Mouse (Mus musculus) embryonic facial prominence, embryonic 11.5 days (tissue): ENCODE results near the gene Aym1. TPM values are rescaled to one million over a fixed set of nuclear protein-coding genes. Genes with fewer than 3 reads are reported as not detected.

Source experiments
- ATAC-seq: fragments of 200-750 bp; cut with Nextera tagmentation; replicated peaks from 2 replicates; pipeline ENCODE4 v1.8.0; 2017; ENCODE audit warnings: low read depth; ENCODE audit not compliant: insufficient number of reproducible peaks, low FRiP score, low TSS enrichment
- DNase-seq: peaks from one replicate; pipeline ENCODE4 v3.0.0-alpha.2; 2015; ENCODE audit warnings: low spot score
- H3K27ac ChIP-seq: fragments of 300-500 bp; sonication (generic); replicated peaks from 2 replicates; pipeline ENCODE4 v1.5.1; 2014; ENCODE audit warnings: mild to moderate bottlenecking, low read depth, low read length, control low read depth
- H3K27me3 ChIP-seq: fragments of 300-500 bp; sonication (generic); 2 replicates; pipeline ENCODE4 v1.6.1; 2014; ENCODE audit warnings: mild to moderate bottlenecking, low read length, moderate library complexity, mixed read lengths; ENCODE audit not compliant: control insufficient read depth, insufficient read depth
- H3K36me3 ChIP-seq: fragments of 300-500 bp; sonication (generic); replicated peaks from 2 replicates; pipeline ENCODE4 v1.6.1; 2014; ENCODE audit warnings: low read depth, mild to moderate bottlenecking, low read length, moderate library complexity, mixed read lengths; ENCODE audit not compliant: control insufficient read depth, insufficient read depth
- H3K4me1 ChIP-seq: fragments of 300-500 bp; sonication (generic); 2 replicates; pipeline ENCODE4 v1.6.1; 2014; ENCODE audit warnings: low read length, mixed read lengths; ENCODE audit not compliant: control insufficient read depth, insufficient read depth
- H3K4me2 ChIP-seq: fragments of 300-500 bp; sonication (generic); 2 replicates; pipeline ENCODE4 v1.6.1; 2014; ENCODE audit warnings: low read depth, mild to moderate bottlenecking, control low read depth, low read length, moderate library complexity
- H3K4me3 ChIP-seq: fragments of 300-500 bp; sonication (generic); 2 replicates; pipeline ENCODE4 v1.5.1; 2014; ENCODE audit warnings: low read depth, low read length, control low read depth
- H3K9ac ChIP-seq: fragments of 300-500 bp; sonication (generic); replicated peaks from 2 replicates; pipeline ENCODE4 v1.6.1; 2014; ENCODE audit warnings: mild to moderate bottlenecking, control low read depth, low read length
- H3K9me3 ChIP-seq: fragments of 300-500 bp; sonication (generic); replicated peaks from 2 replicates; pipeline ENCODE4 v1.6.1; 2016; ENCODE audit warnings: mild to moderate bottlenecking, low read length, inconsistent platforms, mixed read lengths; ENCODE audit not compliant: control insufficient read depth
- WGBS: fragments of 180-500 bp; shearing (Covaris S2); extraction: QIAGEN DNeasy Blood & Tissue Kit; methylation state at CpG from one replicate; pipeline ENCODE4 v1.1.7; 2014; 5-methylcytosine and 5-hydroxymethylcytosine counted together
- polyA plus RNA-seq: library from polyadenylated mRNA; unstranded; fragments of >200 nt; fragmentation: Nextera tagmentation; extraction: Ambion mirVana; gene quantifications from 2 replicates; pipeline ENCODE4 v1.2.1, GENCODE M21; 2014

Aym1 gene
- not detected in 2 replicates for polyA plus RNA-seq

- no peak within 1 kb of the TSS for H3K4me3 ChIP-seq
- H3K27ac ChIP-seq: no peak within 1 kb of the TSS
- no peaks in the 10 kb centered on the region for H3K9me3 ChIP-seq
- DNase-seq (no peak), ATAC-seq (no peak)
- H3K27me3 ChIP-seq: no peaks in the 10 kb centered on the region
- H3K9ac ChIP-seq: no peak within 1 kb of the TSS
- peaks cover 3% of the 10 kb centered on the region; the same call in 1 of the 2 replicates for H3K4me1 ChIP-seq
- H3K4me2 ChIP-seq: no peak within 1 kb of the TSS
- H3K36me3 ChIP-seq: no peaks in the 10 kb centered on the region
- WGBS: 28% methylated on average over 4 of the region's 6 CpGs
Measured at GRCm38 (mm10) chr5:113357186-113357585, at the start of gene Aym1. Gene Aym1, plus strand, starts transcription at chr5:113357294.

DNA sequence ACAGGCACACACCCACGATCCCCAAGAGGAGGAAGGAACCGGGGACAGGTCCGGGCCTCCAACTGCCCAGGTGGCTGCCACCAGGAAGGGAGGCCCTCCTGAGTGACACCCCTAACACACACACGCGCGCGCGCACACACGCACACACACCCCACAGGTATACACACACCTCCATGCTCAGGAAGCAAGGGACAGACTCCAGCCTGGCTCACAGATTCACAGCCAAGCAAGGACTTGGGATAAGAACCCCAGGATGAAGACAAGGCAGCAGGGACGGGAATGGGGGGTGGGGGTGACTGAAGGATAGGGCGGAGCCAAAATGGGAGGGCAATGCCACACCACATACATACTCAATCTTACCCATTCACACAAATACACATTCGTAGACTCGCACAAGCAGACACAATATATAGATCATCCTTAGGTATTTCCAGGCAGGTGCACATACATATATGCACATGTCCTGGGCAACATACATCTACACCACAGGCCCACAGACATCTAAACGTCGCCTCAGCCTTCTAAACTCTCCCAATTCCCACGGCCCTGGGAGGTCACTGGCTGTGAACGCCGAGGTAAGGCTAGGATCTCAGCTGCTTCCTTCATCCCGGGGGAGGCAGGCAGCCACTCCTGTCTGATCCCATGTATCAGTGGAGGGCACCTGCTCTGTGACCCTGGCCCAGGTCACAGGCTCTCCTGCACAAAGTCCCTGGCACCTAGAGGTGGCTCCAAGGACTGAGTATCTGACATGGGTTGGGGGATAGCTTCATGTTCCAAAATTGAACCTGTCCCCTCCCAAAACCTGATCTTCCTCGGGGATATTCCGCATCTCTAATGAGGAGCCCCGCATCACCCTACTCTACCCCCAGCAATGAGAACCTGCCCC, 47.4 kb upstream of the Aym1 start:
- H3K9ac ChIP-seq: no peak overlapping the region
- H3K4me3 ChIP-seq: peak overlapping the region; percentile 53

GRCm38 (mm10) chr5:113310377-113311003, 46.6 kb upstream of the Aym1 start, which contains the start of gene Sgsm1:
Gene Sgsm1, minus strand, starts transcription at chr5:113310786.
- Histone ChIP-seq H3K4me1 (no peaks in the 10 kb centered on the region; the same call in none of the 2 replicates), H3K36me3 (no peaks in the 10 kb centered on the region), H3K9ac (peak within 1 kb of the TSS; percentile 53), H3K4me2 (peak within 1 kb of the TSS; percentile 88), H3K4me3 (peak within 1 kb of the TSS; percentile 53), H3K9me3 (no peaks in the 10 kb centered on the region), H3K27ac (no peak within 1 kb of the TSS), H3K27me3 (0 out of 2 replicates have a peak, but pooled peaks cover 3% of the 10 kb centered on the region)
- ATAC-seq: peak; percentile 53
- WGBS: 2% methylated on average over 48 of the region's 53 CpGs
- DNase-seq: peak; percentile 87

More for the DNA sequence above, 47.4 kb upstream of the Aym1 start:
- no peaks in the 10 kb centered on the region; the same call in none of the 2 replicates for H3K4me1 ChIP-seq
- ATAC-seq (no peak), DNase-seq (no peak)
- WGBS: 61% methylated on average over 22 of the region's 22 CpGs
- H3K27me3 ChIP-seq: 0 out of 2 replicates have a peak, but pooled peaks cover 3% of the 10 kb centered on the region
- H3K9me3 ChIP-seq: no peaks in the 10 kb centered on the region
- no peaks in the 10 kb centered on the region for H3K36me3 ChIP-seq
- H3K27ac ChIP-seq: no peak overlapping the region
- H3K4me2 ChIP-seq: peak overlapping the region; percentile 88

DNA sequence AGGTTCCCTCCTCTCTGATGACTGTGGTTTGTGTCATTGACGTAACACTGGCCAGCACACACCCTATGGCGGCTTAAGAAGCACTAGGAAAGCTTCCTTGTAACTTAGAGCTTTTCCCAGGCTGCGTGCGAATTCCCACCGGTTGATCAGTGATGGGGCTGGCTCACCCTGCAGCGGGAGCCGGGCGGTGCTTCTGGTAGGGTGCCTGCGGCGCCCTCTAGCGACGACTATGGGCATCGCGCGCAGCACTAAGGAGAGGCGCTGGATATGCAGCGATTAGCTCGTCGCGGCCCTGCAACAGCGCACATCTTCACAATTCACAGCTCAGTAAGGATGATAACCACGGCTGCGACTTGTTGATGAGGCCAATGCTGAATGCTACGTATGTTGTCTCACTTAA, 43.1 kb upstream of the Aym1 start:
- Histone ChIP-seq H3K27me3 (peaks cover 3% of the 10 kb centered on the region; the same call in 1 of the 2 replicates), H3K4me3 (no peak overlapping the region), H3K4me2 (no peak overlapping the region; the same call in 1 of the 2 replicates), H3K9me3 (no peaks in the 10 kb centered on the region), H3K36me3 (no peaks in the 10 kb centered on the region), H3K4me1 (no peaks in the 10 kb centered on the region), H3K27ac (no peak overlapping the region), H3K9ac (no peak overlapping the region)
- WGBS: 1% methylated on average over 24 of the region's 24 CpGs
- peak; percentile 86 for DNase-seq
- no peak for ATAC-seq

DNA sequence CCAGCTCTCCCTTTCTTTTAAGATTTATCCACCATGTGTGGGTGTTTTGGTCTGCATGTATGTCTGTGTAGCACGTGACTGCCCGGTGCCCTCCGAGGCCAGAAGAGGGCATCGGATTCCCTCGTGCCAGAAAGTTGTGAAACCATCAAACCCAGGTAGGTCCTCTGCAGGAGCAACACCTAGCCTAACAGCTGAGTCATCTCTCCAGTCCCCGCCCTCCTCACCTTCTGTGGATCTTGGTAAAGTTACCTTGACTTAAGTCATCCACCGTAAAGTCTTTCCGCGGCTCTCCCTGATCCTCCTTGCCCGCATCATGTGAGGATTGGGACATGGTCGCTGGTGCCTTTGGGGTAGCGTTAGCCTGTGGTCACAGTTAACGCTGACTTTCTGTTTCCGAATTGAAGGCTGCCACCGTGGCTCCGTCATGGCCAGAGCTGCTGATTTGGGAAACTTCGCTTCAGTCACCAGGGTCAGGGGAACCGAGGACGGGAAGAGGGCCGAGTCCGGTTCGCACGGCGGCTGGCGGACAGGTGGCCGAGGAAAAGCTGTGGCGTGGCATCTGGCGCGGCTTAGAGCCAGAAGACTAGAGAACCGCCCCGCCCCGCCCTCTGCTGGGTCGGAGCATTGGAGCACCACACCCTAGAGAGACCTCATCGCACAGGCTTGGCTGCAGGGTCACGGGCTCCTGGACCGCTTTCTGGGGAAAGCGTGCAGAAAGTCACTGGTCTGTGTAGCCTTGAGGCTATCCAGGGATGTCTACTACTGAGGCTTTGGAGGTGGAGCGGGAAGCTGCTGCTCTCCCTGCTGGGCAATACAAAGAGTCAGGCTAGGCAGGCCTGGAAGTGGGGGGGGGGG, 33.1 kb upstream of the Aym1 start:
- peak; percentile 62 for DNase-seq
- H3K4me3 ChIP-seq: peak overlapping the region; percentile 17; the same call in 1 of the 2 replicates
- no peak; the same call in 1 of the 2 replicates for ATAC-seq
- 3% methylated on average over 38 of the region's 38 CpGs for WGBS
- no peaks in the 10 kb centered on the region for H3K36me3 ChIP-seq
- H3K4me2 ChIP-seq: peak overlapping the region; percentile 44
- no peaks in the 10 kb centered on the region for H3K9me3 ChIP-seq
- H3K4me1 ChIP-seq: peaks cover 4% of the 10 kb centered on the region; the same call in 1 of the 2 replicates
- H3K27ac ChIP-seq: no peak overlapping the region
- peaks cover 17% of the 10 kb centered on the region for H3K27me3 ChIP-seq
- no peak overlapping the region for H3K9ac ChIP-seq

- WGBS: 93% methylated on average over 8 of the region's 8 CpGs
- H3K27me3 ChIP-seq: peaks cover 21% of the 10 kb centered on the region
Measured at GRCm38 (mm10) chr5:113329463-113329862, 27.6 kb upstream of the Aym1 start.

DNA sequence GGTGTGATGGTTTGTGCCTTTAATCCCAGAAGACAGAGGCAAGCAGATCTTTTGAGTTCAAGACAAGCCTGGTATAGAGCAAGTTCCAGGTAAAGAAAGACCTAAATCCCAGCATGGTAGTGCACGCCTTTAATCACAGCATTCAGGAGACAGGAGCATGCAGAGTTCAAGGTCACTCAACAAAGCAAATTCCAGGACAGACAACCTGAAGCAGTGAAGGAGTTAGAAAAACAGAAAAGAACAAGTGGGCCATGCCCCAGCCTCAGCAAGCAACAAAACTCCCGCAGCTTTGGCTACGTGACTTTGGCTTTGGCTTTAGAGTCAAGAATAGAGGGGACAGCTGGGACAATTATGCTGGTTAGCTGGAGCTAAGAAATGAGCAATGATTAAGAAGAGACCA, 26.9 kb upstream of the Aym1 start:
- H3K4me3 ChIP-seq: no peak overlapping the region
- H3K9ac ChIP-seq: no peak overlapping the region
- H3K9me3 ChIP-seq: no peaks in the 10 kb centered on the region
- no peak for DNase-seq
- H3K27me3 ChIP-seq: peaks cover 23% of the 10 kb centered on the region
- H3K4me1 ChIP-seq: no peaks in the 10 kb centered on the region
- WGBS: 82% methylated on average over 3 of the region's 3 CpGs
- H3K4me2 ChIP-seq: no peak overlapping the region
- H3K36me3 ChIP-seq: no peaks in the 10 kb centered on the region
- no peak overlapping the region for H3K27ac ChIP-seq
- no peak for ATAC-seq

More at GRCm38 (mm10) chr5:113329463-113329862, 27.6 kb upstream of the Aym1 start:
- H3K9me3 ChIP-seq: no peaks in the 10 kb centered on the region
- H3K4me3 ChIP-seq: no peak overlapping the region
- no peak for ATAC-seq
- H3K4me1 ChIP-seq: no peaks in the 10 kb centered on the region
- no peak overlapping the region for H3K27ac ChIP-seq
- no peak overlapping the region for H3K9ac ChIP-seq
- no peaks in the 10 kb centered on the region for H3K36me3 ChIP-seq
- no peak overlapping the region for H3K4me2 ChIP-seq
- no peak for DNase-seq
